Mouse (Mus musculus) olfactory bulb, adult 2 months (tissue): ENCODE measurements at regions not wholly inside any gene's neighbourhood (a gene's known extent, or its start where the extent isn't known, plus 50 kb on each side); places are given as distances from the start of the nearest gene placed in this dataset.

Experiments
- CTCF ChIP-seq: fragments of 200-500 bp; IDR thresholded peaks from 2 replicates; pipeline ENCODE4 v1.5.1; 2012; ENCODE audit warnings: low read depth, mild to moderate bottlenecking, low read length, moderate library complexity; ENCODE audit not compliant: insufficient read depth
- POLR2A ChIP-seq: fragments of 200-500 bp; IDR thresholded peaks from 2 replicates; pipeline ENCODE4 v1.6.1; 2012; ENCODE audit warnings: mild to moderate bottlenecking, low read depth, low read length, moderate library complexity; ENCODE audit not compliant: insufficient read depth

- TF ChIP-seq CTCF (no peak), POLR2A (no peak)
These were observed 271.5 kb downstream of the Med10 start for GRCm38 (mm10) chr13:70073655-70074054.
